Mouse (Mus musculus): ENCODE results near the gene Gm20388.

Gm20388 gene

DNA sequence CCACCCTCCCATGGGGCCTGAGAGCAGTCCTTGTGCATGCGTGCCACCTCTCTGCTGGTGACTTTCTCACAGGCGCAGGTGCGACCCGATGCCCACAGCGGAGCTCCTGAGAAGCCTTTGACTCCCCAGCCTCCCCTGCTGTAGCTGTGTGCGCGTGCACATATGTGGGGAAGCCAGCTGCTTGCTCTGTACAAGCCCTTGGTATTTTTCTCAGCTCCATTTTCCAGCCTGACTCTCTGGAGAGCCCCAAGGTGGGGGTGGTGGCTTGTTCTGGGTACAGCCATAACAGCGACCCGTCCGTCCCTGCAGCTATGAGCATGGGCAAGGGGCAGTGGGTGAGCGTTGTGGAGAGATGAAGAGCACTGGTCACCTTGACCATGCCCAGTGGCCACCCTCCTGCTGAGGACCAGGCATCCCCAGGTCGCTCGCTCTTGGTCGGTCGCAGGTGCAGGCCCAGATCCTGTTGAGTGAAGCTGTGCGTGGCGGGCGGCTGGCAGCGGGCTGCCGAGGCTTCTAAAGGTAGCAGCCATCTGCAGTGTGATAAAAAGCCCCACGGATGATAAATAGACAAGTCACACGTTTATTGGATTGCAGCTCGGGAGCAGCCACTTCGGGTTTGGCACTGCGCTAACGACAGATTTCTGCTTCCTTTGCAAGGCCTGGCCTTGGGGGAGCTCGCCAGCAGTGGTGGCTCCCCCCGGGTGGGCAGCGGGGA lies 502.4 kb downstream of the Gm20388 start:
- no peak for DNase-seq (ENCODE audit: low read depth, low spot score)

DNA sequence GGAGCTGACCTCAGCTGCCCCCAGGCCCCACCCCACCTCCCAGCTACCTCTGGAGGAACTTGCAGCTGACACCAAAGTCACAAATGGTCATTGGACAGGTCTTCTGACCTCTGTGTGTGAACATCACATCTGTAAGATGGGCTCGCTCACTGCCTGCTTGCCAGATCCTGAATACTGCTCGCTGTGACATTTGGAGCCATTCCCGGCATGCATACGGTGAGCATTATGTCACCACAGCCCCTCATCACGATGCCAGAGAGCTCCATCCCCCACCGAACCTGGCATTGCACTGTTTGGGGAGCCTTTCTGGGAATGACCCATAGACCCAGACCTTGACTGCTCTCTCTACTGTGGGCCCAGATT lies 503.0 kb downstream of the Gm20388 start:
- DNase-seq (ENCODE audit: low read depth, low spot score) = no peak

DNA sequence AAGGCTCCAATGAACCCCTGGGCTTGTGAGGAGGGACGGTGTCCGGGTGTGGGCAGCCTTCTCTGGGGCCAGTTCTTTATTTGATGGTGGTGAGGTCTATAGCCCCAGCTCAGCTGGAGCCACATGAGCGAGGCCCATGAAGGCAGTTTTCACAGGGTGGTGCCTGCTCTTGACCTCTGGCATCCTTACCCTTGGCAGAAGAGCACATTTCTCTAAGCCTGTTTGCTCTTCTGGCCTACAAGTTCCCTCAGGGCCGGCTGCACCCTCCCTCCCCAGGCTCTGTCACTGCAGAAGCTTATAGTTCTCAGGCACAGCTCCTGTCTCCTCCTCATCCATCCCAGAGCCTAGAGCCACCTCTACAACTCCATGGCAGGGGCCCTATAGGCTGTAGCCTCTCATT lies 503.6 kb downstream of the Gm20388 start:
- no peak for DNase-seq (ENCODE audit: low read depth, low spot score)

DNA sequence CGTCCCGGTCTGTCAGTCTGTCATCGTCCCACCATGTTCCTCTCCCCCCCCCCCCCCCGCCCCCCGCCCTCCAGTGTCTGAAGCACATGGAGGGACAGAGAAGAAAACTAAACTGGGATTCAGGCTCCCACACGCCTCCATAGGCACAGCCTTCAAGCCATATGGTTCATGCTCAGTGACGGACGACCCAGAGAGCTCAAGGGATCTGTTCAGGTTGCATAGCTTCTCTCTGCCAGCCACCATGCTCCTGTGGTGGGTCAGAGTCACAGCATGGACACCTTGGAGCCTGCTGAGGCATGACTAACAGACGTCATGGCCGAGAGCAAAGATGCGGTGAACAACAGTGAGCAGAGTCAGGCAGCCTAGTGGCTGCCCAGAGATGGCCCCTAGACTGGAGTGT lies 504.8 kb downstream of the Gm20388 start:
- no peak for DNase-seq (ENCODE audit: low read depth, low spot score)

DNA sequence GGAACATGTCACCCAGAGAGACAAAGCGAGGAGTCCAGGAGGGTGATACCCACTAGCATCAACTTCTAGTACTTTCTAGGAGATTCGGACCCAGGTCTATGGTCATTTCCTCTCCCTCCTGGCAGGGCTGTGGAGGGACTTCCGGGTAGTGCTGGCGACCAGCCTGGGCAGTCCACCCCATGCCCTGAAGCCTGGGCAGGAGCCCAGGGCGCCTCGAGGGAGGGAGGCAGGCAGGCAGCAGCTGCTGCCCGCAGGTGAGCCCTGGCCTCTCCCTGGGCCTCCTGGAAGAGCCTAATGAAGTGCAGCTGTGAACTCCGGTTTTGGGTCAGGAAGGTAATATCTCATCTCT lies 505.5 kb downstream of the Gm20388 start:
- DNase-seq (ENCODE audit: low read depth, low spot score) = no peak

DNA sequence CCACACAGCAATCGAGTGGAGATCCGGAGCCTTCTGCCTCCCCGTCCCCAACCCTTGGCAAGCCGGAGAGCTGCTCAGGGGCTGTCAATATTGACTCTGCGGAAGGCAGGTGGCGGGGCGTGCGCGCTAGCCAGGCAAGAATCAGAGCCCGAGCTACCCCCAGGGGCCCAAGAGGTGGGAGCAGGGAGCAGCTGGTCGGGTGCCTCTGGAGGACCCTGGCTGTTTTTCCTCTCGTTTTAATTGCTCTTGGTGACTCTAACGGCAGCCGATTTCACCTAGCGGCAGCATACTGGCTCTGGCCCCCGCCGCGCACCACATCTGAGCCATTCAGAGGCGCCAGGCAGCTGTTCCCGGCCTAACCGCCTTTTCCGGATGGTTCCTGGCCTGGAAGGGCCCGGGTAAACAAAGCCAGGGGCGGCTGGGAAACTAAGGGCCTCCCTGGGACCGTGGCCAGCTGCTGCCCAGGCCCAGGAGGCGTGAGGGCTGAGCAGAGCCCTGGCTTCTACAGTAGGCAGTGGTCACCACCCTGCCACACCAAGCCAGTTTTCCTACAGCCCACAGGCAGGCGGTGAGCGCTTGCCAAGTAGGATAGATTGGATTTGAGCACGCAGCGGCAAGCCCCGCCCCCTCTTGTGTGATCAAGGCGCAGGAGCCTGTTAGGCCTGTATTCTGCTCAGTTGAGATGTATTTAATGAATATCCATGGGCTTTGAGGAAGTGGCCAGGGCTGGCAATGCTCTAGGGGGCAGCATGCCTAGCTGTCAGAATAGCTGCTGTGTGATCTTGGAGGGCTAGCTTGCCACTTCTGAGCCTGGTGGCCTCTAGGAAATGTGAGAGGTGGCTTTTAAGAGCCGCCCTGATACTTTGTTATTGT lies 506.1 kb downstream of the Gm20388 start:
- peak; percentile 85 for DNase-seq (ENCODE audit: low read depth, low spot score)

DNA sequence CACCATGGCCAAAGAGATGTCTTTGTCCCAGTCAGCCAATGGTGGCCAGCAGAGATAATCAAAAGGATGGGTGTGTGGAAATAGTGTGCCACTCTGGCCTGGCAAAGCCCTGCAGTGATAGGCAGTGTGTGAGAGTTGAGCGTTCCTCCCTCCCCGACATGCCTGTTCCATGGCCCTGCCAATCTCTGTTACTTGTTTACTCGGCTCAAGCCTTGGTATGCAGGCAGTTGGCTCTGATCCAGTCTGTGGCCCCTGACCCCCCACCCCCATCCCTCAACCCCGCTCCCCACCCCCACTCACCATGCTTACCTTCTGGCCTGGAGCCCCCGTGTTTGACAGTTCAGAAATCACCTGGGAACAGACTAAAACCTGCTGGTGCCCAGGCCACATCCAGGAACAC lies 507.5 kb downstream of the Gm20388 start:
- no peak for DNase-seq (ENCODE audit: low read depth, low spot score)

DNA sequence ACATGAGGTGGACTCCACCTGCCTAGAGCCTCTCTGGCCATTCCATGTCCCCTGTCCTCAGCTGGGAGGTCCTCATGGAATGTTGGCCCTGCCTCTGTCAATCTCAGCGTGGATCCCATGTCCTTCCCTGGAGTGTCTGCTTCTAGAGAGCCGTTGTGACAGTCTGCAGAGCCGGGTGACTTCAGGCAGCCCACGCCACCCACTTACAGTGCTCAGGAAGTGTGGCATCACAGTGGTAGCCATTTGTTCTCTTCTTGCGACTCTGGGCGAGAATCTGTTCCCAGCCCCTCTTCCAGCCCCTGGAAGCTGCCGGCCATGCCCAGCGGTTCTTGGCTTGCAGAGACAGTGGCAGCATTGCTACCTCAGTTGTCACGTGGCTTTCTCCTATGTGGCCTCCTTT lies 509.0 kb downstream of the Gm20388 start:
- DNase-seq (ENCODE audit: low read depth, low spot score) = no peak

DNA sequence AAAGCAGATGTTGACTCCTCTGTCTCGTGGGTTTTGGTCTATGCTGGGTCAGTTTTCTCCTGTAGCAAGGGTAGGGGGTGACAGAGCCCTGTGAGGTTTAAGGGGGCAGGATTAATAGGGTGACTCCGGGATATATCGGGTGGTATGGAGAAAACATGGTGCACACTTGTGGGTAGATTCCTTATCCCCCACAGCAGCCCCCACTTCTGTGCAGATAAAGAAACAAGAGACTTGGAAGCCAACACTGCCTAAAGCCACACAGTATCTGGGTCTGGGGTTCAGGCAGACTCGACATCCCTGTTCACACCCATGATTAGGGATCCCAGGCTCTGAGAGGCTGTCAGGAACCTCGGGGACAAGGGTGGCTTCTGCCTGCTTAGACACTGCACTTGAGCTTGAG lies 509.6 kb downstream of the Gm20388 start:
- no peak for DNase-seq (ENCODE audit: low read depth, low spot score)

DNA sequence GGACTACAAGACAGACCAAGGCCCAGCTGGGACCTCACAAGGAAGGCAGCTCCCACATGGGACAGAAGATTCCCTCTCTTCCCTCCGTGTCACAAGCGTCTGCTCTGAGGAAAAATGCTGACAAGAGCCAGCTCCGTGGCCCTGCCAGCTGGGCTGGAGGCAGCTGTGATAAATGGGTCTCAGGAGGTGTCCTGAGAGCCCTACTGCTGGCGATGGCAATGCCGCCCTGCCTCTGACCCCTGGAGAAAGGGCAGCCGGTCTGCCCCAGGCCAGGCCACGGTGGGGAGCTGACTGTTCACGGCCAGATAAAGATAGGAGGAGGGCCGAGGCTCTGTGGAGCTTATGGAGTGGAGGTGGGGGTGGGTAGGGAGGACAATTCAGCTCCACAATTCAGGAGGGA lies 511.0 kb downstream of the Gm20388 start:
- no peak for DNase-seq (ENCODE audit: low read depth, low spot score)

DNA sequence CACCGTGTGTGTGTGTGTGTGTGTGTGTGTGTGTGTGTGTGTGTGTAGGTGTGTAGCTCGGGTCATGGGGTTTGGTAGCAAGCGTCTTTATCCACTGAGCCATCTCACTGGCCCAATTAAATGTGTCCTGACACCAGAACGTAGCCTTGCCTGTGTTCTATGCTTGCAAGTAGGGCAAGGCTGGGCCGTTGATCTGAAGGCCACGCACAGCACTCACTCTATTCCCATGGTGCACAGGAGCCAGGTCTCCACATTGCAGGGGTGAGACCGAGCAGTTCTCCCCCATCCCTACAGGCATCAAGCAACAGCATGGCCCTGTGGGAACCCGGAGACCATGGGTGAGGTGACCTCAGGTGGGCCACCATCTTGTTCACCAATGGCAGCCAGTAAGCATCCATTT lies 511.6 kb downstream of the Gm20388 start:
- DNase-seq (ENCODE audit: low read depth, low spot score) = no peak

DNA sequence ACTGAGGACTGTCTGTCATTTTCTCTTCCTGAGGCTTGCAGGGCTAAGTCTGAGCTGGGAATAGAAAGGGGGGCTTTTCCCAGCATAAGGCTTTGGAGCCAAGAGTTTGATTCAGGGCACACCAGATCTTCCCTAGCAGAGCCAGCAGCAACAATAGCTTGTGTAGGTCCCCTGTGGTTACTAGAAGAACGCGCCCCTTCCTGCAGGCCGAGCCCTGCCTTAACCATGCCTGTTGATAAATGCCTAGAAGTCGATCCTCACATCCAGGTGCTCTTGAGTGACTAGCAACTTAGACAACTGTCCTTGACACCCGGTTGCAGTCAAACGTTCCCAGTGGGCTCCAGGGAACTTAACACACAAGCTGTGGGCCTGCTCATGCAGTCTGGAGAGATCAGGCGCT lies 512.9 kb downstream of the Gm20388 start:
- peak; percentile 79 for DNase-seq (ENCODE audit: low read depth, low spot score)

DNA sequence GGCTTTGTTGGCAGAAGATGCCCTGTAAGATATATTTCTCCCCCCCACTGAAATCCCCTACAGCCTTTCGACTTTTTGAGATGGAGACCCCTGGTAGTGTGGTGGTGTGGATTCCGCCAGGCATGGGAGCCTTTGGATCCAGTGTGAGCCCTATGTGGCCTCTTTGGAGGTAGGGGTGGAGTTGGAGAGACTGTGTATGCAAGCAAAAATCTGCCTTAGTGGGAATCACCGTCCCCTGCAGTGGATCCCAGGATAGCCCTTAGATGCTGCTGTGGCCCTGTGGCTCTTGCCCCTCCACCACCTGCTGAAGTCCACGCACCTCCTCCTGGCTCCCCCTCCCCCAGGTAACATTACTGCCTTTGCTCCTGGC lies 514.2 kb downstream of the Gm20388 start:
- no peak for DNase-seq (ENCODE audit: low read depth, low spot score)

DNA sequence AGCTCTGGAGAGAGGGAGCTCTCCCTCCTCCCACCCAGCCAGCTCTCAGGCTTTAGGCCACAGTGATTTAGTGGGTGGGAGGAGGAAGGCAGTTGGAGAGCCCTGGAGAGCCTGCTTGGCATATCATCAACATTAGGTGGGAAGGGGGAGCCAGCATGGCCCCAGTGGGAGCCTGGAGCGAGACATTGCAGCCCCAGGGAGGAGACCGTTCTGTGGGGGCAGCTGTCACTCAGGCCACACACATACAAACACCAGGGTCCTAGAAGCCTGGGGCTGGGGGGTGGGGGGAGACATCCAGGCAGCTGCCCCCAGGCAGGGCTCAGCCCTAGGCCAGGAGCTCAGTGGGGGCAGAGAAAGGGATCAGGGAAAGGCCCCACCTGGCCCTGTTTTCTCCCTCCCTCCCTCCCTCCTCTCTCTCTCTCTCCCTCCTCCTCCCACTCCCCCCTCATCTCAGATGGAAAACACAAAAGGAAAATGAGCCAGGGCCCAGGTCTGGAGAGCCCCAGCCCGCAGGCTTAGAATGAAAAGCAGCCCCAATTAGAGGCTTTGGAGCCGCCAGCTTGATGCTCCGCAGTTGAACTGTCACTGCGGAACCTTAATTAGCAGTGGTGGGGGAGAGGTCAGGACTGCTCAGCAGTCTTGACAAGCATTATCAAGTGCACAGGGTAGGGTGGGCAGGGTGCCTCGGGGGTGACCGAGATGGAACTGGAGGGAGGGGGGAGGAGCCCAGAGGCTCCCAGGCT lies 514.7 kb downstream of the Gm20388 start:
- no peak for DNase-seq (ENCODE audit: low read depth, low spot score)

DNA sequence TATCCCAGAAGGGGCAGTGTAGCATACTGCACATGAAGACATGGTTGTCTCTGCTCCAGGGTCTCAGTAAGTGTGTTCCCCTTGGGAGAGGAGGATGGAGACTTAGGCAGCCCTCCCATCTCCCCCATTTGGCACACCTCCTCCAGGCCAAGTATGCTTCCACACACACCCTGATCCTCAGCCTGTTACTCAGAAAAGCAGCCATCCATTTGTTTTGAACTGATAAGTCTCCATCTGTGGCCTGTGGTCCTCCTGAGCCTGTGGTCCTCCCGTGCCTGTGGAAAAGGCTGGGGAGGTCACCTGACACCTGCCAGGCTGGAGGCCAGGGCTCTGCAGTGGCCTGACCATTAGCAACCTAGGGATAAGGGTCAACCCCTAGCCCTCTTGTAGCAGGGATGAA lies 515.5 kb downstream of the Gm20388 start:
- DNase-seq (ENCODE audit: low read depth, low spot score) = no peak

DNA sequence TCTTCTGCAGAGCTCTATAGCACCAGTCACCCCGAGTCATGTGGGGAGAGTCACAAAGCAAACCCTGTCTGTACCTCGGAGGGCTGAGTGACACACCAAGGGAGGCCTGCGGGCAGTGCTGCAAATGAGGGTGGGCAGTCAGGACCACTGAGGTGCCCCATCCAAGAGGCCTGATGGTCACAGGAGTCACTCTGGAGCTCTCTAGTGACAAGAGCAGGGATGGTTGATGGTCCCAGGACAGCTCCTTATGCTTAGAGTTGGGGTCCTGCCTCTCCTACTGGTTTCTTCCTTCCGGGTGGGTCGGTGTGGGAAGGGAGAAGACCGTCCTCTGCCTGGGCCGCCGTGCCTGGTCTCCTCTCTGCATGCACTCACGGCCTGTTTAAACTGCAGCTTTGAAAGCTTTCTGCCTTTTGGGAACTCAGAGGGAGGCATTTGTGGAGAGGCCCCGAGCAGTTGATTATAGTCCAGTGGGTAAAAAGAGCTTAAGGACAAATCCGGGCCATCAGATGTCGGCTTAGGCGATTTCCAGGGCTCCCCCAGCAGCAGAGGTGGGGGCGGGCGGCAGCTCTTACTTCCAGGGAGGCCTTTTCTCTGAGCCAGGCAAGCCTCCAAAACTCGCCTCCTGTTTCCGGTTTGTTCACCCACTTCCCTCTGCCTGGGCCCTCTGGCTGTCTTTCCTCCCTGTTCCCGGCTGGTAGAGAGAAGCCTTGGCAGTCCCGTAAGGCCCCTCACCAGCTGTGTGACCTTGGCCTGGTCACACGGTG lies 516.2 kb downstream of the Gm20388 start:
- no peak for DNase-seq (ENCODE audit: low read depth, low spot score)

DNA sequence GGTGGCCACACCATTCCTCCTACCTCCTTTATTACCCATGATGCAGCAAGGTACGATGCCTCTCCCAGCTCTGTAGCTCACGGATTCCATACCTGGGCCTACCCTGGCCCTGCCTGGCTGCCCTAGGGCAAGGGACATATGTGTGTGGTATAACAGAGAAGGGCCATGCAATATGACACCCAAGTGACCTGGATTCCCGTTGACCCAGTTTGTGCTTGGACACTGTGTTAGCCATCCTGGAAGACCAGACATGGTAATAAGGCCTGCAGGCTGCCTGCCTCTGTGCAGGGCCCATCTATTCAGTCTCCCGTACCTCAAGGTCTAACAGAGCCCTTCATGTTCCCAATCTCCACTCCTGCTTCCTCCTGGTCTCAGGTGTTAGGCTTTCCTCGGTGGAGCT lies 517.9 kb downstream of the Gm20388 start:
- DNase-seq (ENCODE audit: low read depth, low spot score) = no peak

DNA sequence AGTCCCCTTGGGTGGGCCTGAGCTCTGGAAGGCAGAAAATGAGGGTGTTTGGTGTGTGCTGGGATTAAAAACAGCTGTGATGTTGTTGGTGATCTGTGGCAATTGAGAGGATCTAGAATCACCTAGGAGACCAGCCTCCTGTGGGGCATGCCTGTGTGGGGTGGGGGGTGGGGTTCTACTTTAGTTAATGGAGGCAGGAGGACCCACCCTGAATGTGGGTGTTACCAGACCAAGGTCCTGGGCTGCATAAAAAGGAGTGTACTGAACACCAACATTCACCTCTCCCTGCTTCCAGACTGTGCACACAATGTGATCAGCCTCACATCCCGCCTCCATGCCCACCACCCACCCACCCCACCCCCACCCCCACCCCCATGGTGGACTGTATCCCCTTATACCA lies 518.5 kb downstream of the Gm20388 start:
- DNase-seq (ENCODE audit: low read depth, low spot score) = peak; percentile 72

DNA sequence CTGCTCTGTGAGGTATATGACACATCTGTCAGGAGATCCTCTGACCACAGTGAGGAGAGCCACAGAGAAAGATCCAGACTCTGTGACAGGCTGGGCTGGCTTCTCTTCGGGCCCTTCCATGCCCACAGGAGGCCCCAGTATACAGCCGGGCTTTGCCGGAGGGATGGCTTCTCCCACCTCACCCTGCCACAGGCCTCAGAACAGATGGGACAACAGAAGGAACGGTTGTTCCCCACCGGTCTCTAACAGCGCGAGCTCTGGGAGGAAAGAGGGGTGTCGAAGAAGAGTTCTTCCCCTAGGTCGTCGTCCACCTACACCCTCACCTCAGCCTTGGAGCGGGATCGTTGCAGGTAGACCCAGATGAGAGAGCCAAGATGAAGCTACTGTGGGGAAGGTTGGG lies 520.4 kb downstream of the Gm20388 start:
- no peak for DNase-seq (ENCODE audit: low read depth, low spot score)

DNA sequence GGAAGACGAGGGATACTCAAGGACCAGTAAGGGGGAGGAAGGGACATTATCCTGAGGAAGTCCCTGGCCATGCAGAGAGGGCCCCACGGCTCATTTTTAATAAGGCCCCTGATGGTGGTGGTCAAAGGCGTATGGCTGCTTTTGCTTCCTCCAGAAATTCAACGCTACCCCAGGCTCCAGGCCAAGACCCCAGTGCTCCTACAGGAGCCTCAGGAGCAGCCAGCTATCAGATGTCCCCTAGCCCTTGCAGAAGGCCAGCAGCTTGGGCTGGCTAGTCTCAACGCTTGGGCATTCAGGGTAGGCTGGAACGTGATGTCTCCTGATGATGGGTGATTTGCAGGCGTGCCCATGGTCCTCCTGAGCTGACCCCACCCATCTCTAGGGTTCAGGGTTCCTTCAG lies 521.8 kb downstream of the Gm20388 start:
- no peak for DNase-seq (ENCODE audit: low read depth, low spot score)

DNA sequence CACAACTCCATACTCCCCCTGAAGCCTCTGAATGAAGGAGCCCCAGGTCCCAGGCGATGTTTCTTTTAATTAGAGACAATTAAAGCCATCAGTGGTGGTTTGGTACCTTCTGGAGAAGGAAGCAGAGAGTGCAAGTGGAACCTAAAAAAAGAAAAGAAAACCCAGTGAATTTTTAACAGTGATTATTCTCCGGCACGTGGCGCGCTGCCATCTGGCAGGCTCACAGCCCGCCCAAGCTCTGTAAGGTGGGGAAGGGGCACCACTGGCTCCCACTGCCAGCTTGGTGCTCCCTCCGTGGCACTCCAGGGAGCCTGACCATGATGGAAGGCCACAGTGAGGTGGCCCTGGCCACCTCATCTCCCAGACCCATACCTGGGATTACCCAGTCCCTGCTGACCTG lies 522.5 kb downstream of the Gm20388 start:
- DNase-seq (ENCODE audit: low read depth, low spot score) = no peak

DNA sequence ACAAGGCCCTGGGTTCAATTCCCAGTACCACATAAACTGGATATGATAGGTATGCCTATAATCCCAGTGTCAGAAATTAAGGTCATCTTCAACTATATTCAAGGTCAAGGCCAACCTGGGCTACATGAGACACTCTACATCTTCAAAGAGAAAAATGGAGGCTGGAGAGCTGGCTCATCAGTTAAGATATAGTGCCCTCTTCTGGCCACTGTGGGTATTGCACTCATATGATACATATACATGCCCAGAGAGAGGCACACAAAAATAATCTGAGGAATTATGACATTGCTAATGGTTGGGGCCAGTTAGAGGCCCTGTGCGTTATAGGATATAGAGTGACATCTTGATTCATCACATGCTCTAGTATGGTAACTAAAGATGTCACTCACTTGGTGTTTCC lies 523.1 kb downstream of the Gm20388 start:
- peak; percentile 62 for DNase-seq (ENCODE audit: low read depth, low spot score)

Data from ES-CJ7 (cell line).